Mouse (Mus musculus): ENCODE results near the gene Gcnt1. TPM values are rescaled to one million over a fixed set of nuclear protein-coding genes. Genes with fewer than 3 reads are reported as not detected.

The Gcnt1 gene
- polyA plus RNA-seq, 1 experiment = 0.96 TPM

GRCm38 (mm10) chr19:17353727-17354126 is 18.9 kb downstream of the Gcnt1 start:
- no peak for TF ChIP-seq GATA1 (IDR thresholded peaks at IDR 0.05; ENCODE audit: low read length)

GRCm38 (mm10) chr19:17347852-17348251 is 24.8 kb downstream of the Gcnt1 start:
- TF ChIP-seq GATA1 (IDR thresholded peaks at IDR 0.05; ENCODE audit: low read length) = no peak

GRCm38 (mm10) chr19:17346716-17347474 is 25.7 kb downstream of the Gcnt1 start:
- TF ChIP-seq GATA1 (IDR thresholded peaks at IDR 0.05; ENCODE audit: low read length) = no peak

DNA sequence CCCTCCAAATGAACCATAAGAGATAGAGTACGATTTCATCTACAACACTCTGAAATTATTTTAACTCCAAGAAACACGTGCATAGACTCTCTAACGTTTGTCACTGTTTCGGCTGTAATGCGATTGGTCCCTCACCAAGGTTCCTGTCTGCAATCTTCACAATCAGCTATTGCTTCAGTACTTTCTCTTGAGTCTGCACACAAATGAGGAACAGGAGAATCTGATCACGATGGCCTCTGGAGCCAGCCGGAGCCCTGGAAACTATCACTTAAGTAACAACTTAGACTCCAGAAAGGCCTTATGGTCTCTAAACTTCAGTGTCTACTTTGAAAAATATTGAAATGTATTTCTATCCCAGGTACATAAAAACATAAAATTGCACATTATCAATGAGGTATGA is 27.8 kb downstream of the Gcnt1 start:
- no peak for TF ChIP-seq GATA1 (IDR thresholded peaks at IDR 0.05; ENCODE audit: low read length)

GRCm38 (mm10) chr19:17339563-17339962 is 33.1 kb downstream of the Gcnt1 start:
- TF ChIP-seq GATA1 (IDR thresholded peaks at IDR 0.05; ENCODE audit: low read length) = no peak

GRCm38 (mm10) chr19:17337057-17337679 is 35.5 kb downstream of the Gcnt1 start:
- TF ChIP-seq GATA1 (IDR thresholded peaks at IDR 0.05; ENCODE audit: low read length) = no peak

- TF ChIP-seq GATA1 (IDR thresholded peaks at IDR 0.05; ENCODE audit: low read length) = no peak
These were observed 36.0 kb downstream of the Gcnt1 start for GRCm38 (mm10) chr19:17336646-17337045.

DNA sequence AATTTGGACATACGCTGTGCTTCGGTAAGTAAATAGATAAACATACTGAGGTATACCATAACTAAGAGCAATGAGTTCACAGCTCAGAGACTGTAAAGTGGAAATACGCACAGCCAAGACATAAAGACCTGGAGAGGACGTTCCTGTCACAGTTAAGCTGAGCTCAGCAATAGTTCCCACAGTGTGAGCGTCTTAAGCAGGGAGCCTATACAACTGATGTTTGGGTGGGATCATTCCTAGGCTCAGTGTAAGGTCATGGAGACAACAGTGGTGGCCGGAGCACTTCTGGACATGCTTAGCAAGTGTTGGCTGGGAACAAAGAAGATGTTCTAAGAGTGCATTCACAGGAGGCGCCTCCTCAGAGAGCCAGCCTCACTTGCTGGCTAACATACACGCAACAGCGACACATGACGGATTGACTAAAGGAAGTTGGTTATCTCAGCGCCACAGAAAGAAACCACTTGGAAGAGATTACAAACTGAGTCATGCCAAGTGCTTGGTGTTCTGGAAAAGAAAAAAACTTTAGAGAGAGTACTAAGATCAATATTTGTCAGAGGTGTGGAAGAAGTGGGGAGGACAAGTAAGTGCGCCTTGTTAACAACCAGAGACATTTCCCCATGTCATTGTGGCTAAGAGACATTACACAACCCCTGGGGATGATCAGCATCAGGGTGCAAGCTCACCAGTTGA is 37.9 kb downstream of the Gcnt1 start:
- TF ChIP-seq GATA1 (IDR thresholded peaks at IDR 0.05; ENCODE audit: low read length) = no peak

DNA sequence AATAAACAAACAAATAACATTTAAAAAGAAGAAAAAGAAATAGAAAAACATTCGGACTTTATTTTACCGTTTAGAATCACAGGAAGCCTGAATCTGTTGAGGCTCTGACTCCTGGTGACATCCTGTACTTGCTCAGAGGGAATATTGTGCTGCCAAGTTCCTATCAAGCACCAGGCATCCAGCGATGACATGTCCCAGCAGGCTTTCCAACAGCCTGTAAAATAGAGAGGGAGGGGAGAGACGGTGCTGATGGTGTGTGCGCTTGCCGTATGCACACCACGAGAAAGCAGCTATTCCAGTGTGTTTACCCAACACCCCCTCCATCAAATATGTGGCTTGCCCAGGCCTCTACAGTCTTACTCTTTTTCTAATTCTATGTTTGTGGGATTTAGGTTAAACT is 39.6 kb downstream of the Gcnt1 start:
- no peak for TF ChIP-seq GATA1 (IDR thresholded peaks at IDR 0.05; ENCODE audit: low read length)

GRCm38 (mm10) chr19:17328916-17329315 is 43.7 kb downstream of the Gcnt1 start:
- TF ChIP-seq GATA1 (IDR thresholded peaks at IDR 0.05; ENCODE audit: low read length) = no peak

GRCm38 (mm10) chr19:17327881-17328404 is 44.7 kb downstream of the Gcnt1 start:
- peak; percentile 3 for TF ChIP-seq GATA1 (IDR thresholded peaks at IDR 0.05; ENCODE audit: low read length)

- TF ChIP-seq GATA1 (IDR thresholded peaks at IDR 0.05; ENCODE audit: low read length) = no peak
These were observed 48.9 kb downstream of the Gcnt1 start for GRCm38 (mm10) chr19:17323689-17324241.

DNA sequence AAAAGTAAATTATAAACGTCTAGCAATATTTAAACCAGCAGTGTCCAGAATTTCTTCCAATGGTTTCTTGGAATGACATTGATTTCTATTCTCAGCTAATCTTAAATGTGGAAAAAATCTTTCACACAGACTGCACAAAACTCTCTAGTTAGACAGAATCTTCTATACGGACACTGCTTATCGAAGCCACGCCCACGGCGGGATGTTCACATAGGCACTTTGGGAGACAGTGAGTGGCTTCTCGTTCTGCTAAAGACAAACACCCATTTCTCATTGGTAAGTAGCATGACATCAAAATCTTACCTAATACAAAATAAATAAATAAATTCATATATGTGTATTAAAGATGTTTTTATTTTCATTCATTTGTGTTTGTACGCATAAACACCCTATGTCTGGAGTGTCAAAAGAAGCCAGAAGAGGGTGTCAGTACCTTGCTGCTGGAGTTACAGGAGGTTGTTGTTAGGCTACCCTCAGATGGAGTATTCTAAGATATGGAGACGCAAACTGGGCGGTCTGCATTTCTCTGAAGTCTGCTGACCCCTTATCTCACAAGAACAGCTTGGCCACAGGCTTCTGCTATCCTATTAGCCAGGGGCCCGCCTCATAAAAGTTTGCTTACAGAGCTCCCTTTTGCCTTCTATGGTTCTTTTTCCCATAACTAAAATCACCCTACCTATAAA is 49.5 kb downstream of the Gcnt1 start:
- TF ChIP-seq GATA1 (IDR thresholded peaks at IDR 0.05; ENCODE audit: low read length) = peak; percentile 83

- TF ChIP-seq GATA1 (IDR thresholded peaks at IDR 0.05; ENCODE audit: low read length) = no peak
These were observed 52.9 kb downstream of the Gcnt1 start for GRCm38 (mm10) chr19:17319770-17320169.

DNA sequence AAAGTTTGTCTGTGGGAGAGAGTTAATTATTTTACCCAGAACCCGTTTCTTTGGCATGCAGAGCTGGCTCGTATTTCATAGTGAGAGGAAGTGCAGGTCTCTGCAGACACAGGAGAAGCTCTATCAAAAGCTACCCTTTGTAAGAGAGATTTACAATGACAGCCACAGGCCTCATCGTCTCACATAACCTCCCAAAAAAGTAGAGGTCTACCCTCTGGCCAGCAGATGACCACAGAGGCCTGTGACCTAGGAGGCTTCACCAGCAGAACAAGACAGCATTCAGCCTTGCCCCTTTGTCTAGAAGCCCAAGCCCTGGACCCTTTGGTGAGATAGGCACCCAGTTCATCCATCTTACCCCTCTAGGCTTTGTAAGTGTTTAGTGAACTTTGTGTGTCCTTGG is 53.9 kb downstream of the Gcnt1 start:
- no peak for TF ChIP-seq GATA1 (IDR thresholded peaks at IDR 0.05; ENCODE audit: low read length)
